Comparison of ENCODE assay signal across 16 mouse cellular contexts in the genomic region with DNA sequence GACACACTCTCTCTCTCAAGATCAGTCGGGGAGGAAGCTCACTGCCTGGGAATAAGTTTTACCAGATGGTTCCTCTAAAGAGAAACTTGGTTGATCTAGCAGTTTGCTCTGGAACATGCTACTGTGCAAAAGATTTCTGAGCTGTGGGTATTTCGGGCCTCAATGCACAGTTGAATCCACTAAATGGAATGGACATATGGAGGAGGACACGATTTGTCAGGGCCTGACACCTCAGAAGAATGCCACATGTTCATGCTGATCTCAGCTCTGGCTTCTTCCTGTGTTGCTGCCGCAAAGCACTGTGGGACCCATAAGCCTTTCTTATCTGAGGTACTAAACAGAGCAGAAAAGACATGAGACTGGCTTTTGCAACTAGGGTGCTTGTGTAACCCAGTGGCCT. TPM values are rescaled to one million over a fixed set of nuclear protein-coding genes. Genes with fewer than 3 reads are reported as not detected.
"Had no signal": no experiment of that assay in that cellular context is flagged by ENCODE, and none has a peak within 500 bp of the region (broad histone marks: within the 10 kb centered on the region; RNA-seq: fewer than 3 reads in every experiment).

No protein-coding gene starts in this region.

- H3K9me3 ChIP-seq: limb, embryonic 15.5 days; liver, embryonic 12.5 days; megakaryocyte, embryonic 14.5 days; midbrain, embryonic 15.5 days; neural tube, embryonic 13.5 days had no signal

- H3K4me2 ChIP-seq: limb, embryonic 15.5 days; liver, embryonic 12.5 days; lung, embryonic 14.5 days; midbrain, embryonic 11.5 days; midbrain, embryonic 15.5 days; neural tube, embryonic 13.5 days had no signal

- H3K4me1 ChIP-seq: limb, embryonic 15.5 days; liver, embryonic 12.5 days; megakaryocyte, embryonic 14.5 days; midbrain, embryonic 15.5 days; neural tube, embryonic 13.5 days had no signal

- H3K27me3 ChIP-seq: limb, embryonic 15.5 days; midbrain, embryonic 15.5 days had no signal

- H3K9ac ChIP-seq: limb, embryonic 15.5 days; liver, embryonic 12.5 days; lung, embryonic 14.5 days; midbrain, embryonic 15.5 days; neural tube, embryonic 13.5 days had no signal

- H3K27ac ChIP-seq: layer of hippocampus, adult 2 months; limb, embryonic 15.5 days; liver, embryonic 12.5 days; macrophage; midbrain, embryonic 15.5 days; neural tube, embryonic 13.5 days had no signal

- ATAC-seq: liver, embryonic 12.5 days; midbrain, embryonic 15.5 days had no signal

- DNase-seq: kidney, adult 11 months; kidney, postnatal 10 days; kidney, postnatal 4 days; lung, embryonic 14.5 days; lung, postnatal 10 days; retina, postnatal 1 day; thymus, adult 2 months; thymus, postnatal 36 days had no signal

- H3K36me3 ChIP-seq: limb, embryonic 15.5 days; liver, embryonic 12.5 days; midbrain, embryonic 15.5 days; neural tube, embryonic 13.5 days had no signal

- H3K4me3 ChIP-seq: layer of hippocampus, adult 2 months; limb, embryonic 15.5 days; liver, embryonic 12.5 days; megakaryocyte, embryonic 14.5 days; midbrain, embryonic 15.5 days; neural tube, embryonic 13.5 days had no signal

RNA-seq across cellular contexts. Expression of gene Vsig1, which starts 15.6 kb away (rescaled TPM):
- polyA plus RNA-seq: limb, embryonic 15.5 days; macrophage; midbrain, embryonic 11.5 days; neural tube, embryonic 13.5 days had no signal
